Mouse (Mus musculus): ENCODE measurements around the gene Vmac.

- TF ChIP-seq HCFC1 (IDR thresholded peaks at IDR 0.05; ENCODE audit: borderline replicate concordance, insufficient read depth, low read length): no peak
- no peak for TF ChIP-seq ZC3H11A (IDR thresholded peaks at IDR 0.05; ENCODE audit: borderline replicate concordance, low read depth, low read length)
- no peak for TF ChIP-seq ZNF384 (IDR thresholded peaks at IDR 0.05; ENCODE audit: low read depth, low read length)
- TF ChIP-seq MAFK (IDR thresholded peaks at IDR 0.05; ENCODE audit: insufficient read depth, low read depth, low read length): no peak
- TF ChIP-seq CHD2 (IDR thresholded peaks at IDR 0.05; ENCODE audit: low read depth, low read length): no peak
These were observed 1.0 kb downstream of the Vmac start for GRCm38 (mm10) chr17:56716655-56717362.
